Mouse (Mus musculus) CH12.LX (cell line): Measurements from ENCODE around the gene St8sia1. TPM values are rescaled to one million over a fixed set of nuclear protein-coding genes. Genes with fewer than 3 reads are reported as not detected.

Source experiments
- DNase-seq: peaks from one replicate; pipeline ENCODE4 v3.0.0-alpha.2; 2013; ENCODE audit errors: extremely low read depth
- H3K27ac ChIP-seq: 2 replicates; pipeline ENCODE4 v1.5.1; 2012; ENCODE audit warnings: low read depth, mild to moderate bottlenecking, control low read depth, moderate library complexity; ENCODE audit not compliant: insufficient read depth
- H3K27me3 ChIP-seq: replicated peaks from 2 replicates; pipeline ENCODE3; 2012; ENCODE audit warnings: inconsistent platforms
- H3K36me3 ChIP-seq, 2 experiments: replicated peaks in 1 of 2; 2 replicates each; pipeline versions ENCODE3 to v1.6.1; 2012; ENCODE audit warnings: inconsistent platforms in 1 of 2, low read length in 1 of 2, mild to moderate bottlenecking in 1 of 2, mixed read lengths in 1 of 2, moderate library complexity in 1 of 2; ENCODE audit not compliant: control insufficient read depth in 1 of 2, insufficient read depth in 1 of 2
- H3K4me1 ChIP-seq, 2 experiments: 2 replicates each; pipeline ENCODE4 v1.6.1; 2012; ENCODE audit warnings: inconsistent platforms in 1 of 2, moderate library complexity in 1 of 2; ENCODE audit not compliant: insufficient read depth in 2 of 2, control insufficient read depth in 1 of 2
- H3K4me2 ChIP-seq: 2 replicates; pipeline ENCODE4 v1.6.1; 2012; ENCODE audit warnings: low read depth, mild to moderate bottlenecking, control low read depth; ENCODE audit not compliant: poor library complexity, insufficient read depth, severe bottlenecking
- H3K4me3 ChIP-seq, 3 experiments: fragments of 150-350 bp in 1 of 3; sonication (generic) in 1 of 3; replicated peaks in 1 of 3; 2 replicates each; pipeline versions ENCODE3 to v1.5.1; 2011 to 2012; ENCODE audit warnings: low read depth in 2 of 3, low read length in 2 of 3, mild to moderate bottlenecking in 2 of 3, moderate library complexity in 2 of 3, control low read depth in 1 of 3, improper control_type of control experiment in 1 of 3, inconsistent platforms in 1 of 3, mixed read lengths in 1 of 3; ENCODE audit not compliant: poor library complexity in 1 of 3
- H3K79me2 ChIP-seq: replicated peaks from 2 replicates; pipeline ENCODE4 v1.6.1; 2012; ENCODE audit warnings: mild to moderate bottlenecking, moderate library complexity; ENCODE audit not compliant: control insufficient read depth, poor library complexity, insufficient read depth, severe bottlenecking; ENCODE audit errors: extremely low read depth
- H3K9ac ChIP-seq: 2 replicates; pipeline ENCODE4 v1.6.1; 2012; ENCODE audit warnings: low read depth, mild to moderate bottlenecking, control low read depth, moderate library complexity; ENCODE audit not compliant: insufficient read depth
- H3K9me3 ChIP-seq: replicated peaks from 2 replicates; pipeline ENCODE3; 2012; ENCODE audit warnings: low read length, inconsistent platforms, mixed read lengths
- CTCF ChIP-seq, 2 experiments: IDR thresholded peaks in 1 of 2; conservative IDR thresholded peaks in 1 of 2; 2 replicates each; pipeline ENCODE4 v1.5.1; 2011 to 2012; ENCODE audit warnings: low read depth in 2 of 2, low read length in 2 of 2, improper control_type of control experiment in 1 of 2, inconsistent platforms in 1 of 2, mild to moderate bottlenecking in 1 of 2, moderate library complexity in 1 of 2
- E2F4 ChIP-seq: IDR thresholded peaks from 2 replicates; pipeline ENCODE4 v1.6.1; 2011; ENCODE audit warnings: low read depth, low read length, improper control_type of control experiment; ENCODE audit not compliant: insufficient replicate concordance
- GABPA ChIP-seq: IDR thresholded peaks from 2 replicates; pipeline ENCODE4 v1.6.1; 2012; ENCODE audit warnings: low read depth, low read length, improper control_type of control experiment, inconsistent platforms; ENCODE audit not compliant: insufficient replicate concordance
- JUN ChIP-seq: IDR thresholded peaks from 2 replicates; pipeline ENCODE4 v1.6.1; 2011; ENCODE audit warnings: low read depth, mild to moderate bottlenecking, low read length, improper control_type of control experiment, moderate library complexity; ENCODE audit not compliant: insufficient read depth
- KAT2A ChIP-seq: IDR thresholded peaks from 2 replicates; pipeline ENCODE4 v1.6.1; 2012; ENCODE audit warnings: low read length, improper control_type of control experiment, inconsistent platforms; ENCODE audit not compliant: insufficient replicate concordance
- MAFK ChIP-seq: IDR thresholded peaks from 2 replicates; pipeline ENCODE4 v1.6.1; 2011; ENCODE audit warnings: low read length, improper control_type of control experiment; ENCODE audit not compliant: insufficient replicate concordance
- MEF2A ChIP-seq: IDR thresholded peaks from 2 replicates; pipeline ENCODE4 v1.6.1; 2014; ENCODE audit warnings: low read depth, mild to moderate bottlenecking, inconsistent platforms, low read length, improper control_type of control experiment, borderline replicate concordance
- MXI1 ChIP-seq: IDR thresholded peaks from 2 replicates; pipeline ENCODE4 v1.6.1; 2011; ENCODE audit warnings: mild to moderate bottlenecking, low read depth, low read length, improper control_type of control experiment
- NELFE ChIP-seq: IDR thresholded peaks from 2 replicates; pipeline ENCODE4 v1.6.1; 2011; ENCODE audit warnings: low read depth, low read length, improper control_type of control experiment
- NRF1 ChIP-seq: IDR thresholded peaks from 2 replicates; pipeline ENCODE4 v1.6.1; 2014; ENCODE audit warnings: low read depth, mild to moderate bottlenecking, inconsistent platforms, low read length, improper control_type of control experiment, moderate library complexity
- PAX5 ChIP-seq: IDR thresholded peaks from 2 replicates; pipeline ENCODE4 v1.6.1; 2012; ENCODE audit warnings: low read length, inconsistent platforms, mixed read lengths
- POLR2A ChIP-seq: IDR thresholded peaks from 2 replicates; pipeline ENCODE4 v1.6.1; 2011; ENCODE audit warnings: low read depth, mild to moderate bottlenecking, improper control_type of control experiment, low read length
- RAD21 ChIP-seq: IDR thresholded peaks from 2 replicates; pipeline ENCODE4 v1.6.1; 2011; ENCODE audit warnings: low read depth, mild to moderate bottlenecking, low read length, improper control_type of control experiment, moderate library complexity
- RCOR1 ChIP-seq: conservative IDR thresholded peaks from 2 replicates; pipeline ENCODE4 v1.6.1; 2012; ENCODE audit warnings: low read depth, mild to moderate bottlenecking, inconsistent platforms, low read length, improper control_type of control experiment
- SMC3 ChIP-seq: IDR thresholded peaks from 2 replicates; pipeline ENCODE4 v1.6.1; 2011; ENCODE audit warnings: low read depth, low read length, improper control_type of control experiment
- TBP ChIP-seq: conservative IDR thresholded peaks from 2 replicates; pipeline ENCODE4 v1.6.1; 2011; ENCODE audit warnings: low read depth, low read length, improper control_type of control experiment
- UBTF ChIP-seq: IDR thresholded peaks from 2 replicates; pipeline ENCODE4 v1.6.1; 2012; ENCODE audit warnings: low read depth, mild to moderate bottlenecking, inconsistent platforms, low read length, improper control_type of control experiment, moderate library complexity
- USF1 ChIP-seq: IDR thresholded peaks from 2 replicates; pipeline ENCODE4 v1.6.1; 2014; ENCODE audit warnings: low read depth, mild to moderate bottlenecking, inconsistent platforms, low read length, improper control_type of control experiment
- ZC3H11A ChIP-seq: IDR thresholded peaks from 2 replicates; pipeline ENCODE4 v1.6.1; 2012; ENCODE audit warnings: low read depth, mild to moderate bottlenecking, inconsistent platforms, low read length, improper control_type of control experiment
- ZMIZ1 ChIP-seq: IDR thresholded peaks from 2 replicates; pipeline ENCODE4 v1.6.1; 2012; ENCODE audit warnings: low read depth, mild to moderate bottlenecking, inconsistent platforms, low read length, improper control_type of control experiment
- ZNF384 ChIP-seq: IDR thresholded peaks from 2 replicates; pipeline ENCODE4 v1.6.1; 2012; ENCODE audit warnings: low read depth, low read length, improper control_type of control experiment, inconsistent platforms
- dilution Hi-C: fragments of 300-500 bp; cut with MboI; formaldehyde crosslinking; loops from 2 replicates; pipeline ENCODE4 v1.14.3; 2020; ENCODE audit warnings: low sequenced_read_pairs; ENCODE audit not compliant: extremely low pct_unique_long_range_greater_than_20kb, extremely low pct_ligation_motif_present
- in situ Hi-C: fragments of 300-500 bp; cut with MboI; formaldehyde crosslinking; loops from 3 replicates; pipeline ENCODE4 v1.14.3; 2019; ENCODE audit warnings: low sequenced_read_pairs, low pct_ligation_motif_present, low pct_unique_long_range_greater_than_20kb, mixed read lengths
- polyA plus RNA-seq: library from polyadenylated mRNA; unstranded; fragments of >175 nt; gene quantifications from 2 replicates; pipeline ENCODE4 v1.2.1, GENCODE M21; 2012; ENCODE audit warnings: low read depth; ENCODE audit not compliant: insufficient read length
- total RNA-seq, 2 experiments: library from RNA; depleted of rRNA; stranded (reverse); fragments of 300-350 nt in 1 of 2; fragments of >200 nt in 1 of 2; gene quantifications; 2 replicates each; pipeline ENCODE4 v1.2.3; 2012 to 2014

Gene St8sia1
- total and polyA plus RNA-seq, 3 experiments, result 0.13 to 0.51 (median 0.20) TPM

DNA sequence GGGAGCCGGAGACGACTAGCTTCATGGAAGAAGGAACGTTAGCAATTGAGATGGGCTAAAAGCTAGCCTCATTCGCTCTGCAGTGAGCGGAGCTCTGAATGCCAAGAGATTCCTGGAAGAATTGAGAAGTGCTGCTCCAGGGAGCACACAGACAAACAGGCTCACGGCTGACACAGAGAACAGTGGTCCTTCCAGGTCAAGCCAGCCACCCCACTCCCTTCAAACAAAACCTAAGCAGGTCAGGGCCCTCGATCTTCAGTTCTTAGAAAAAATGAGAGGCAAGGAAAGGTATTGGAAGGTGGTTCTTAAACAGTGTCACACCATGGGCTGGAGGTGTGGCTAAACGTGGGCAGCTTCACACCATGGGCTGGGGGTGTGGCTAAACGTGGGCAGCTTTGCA, 40.5 kb upstream of the St8sia1 start:
- in situ Hi-C loops (no loop called here), dilution Hi-C loops (no loop called here)
- H3K4me3 ChIP-seq, result no peak overlapping the region

GRCm38 (mm10) chr6:142998221-142998999, 34.2 kb upstream of the St8sia1 start:
- Histone ChIP-seq H3K4me3 (no peak overlapping the region), H3K9me3 (no peaks in the 10 kb centered on the region), H3K4me2 (no peak overlapping the region), H3K36me3 (no peaks in the 10 kb centered on the region), H3K79me2 (no peaks in the 10 kb centered on the region), H3K27ac (no peak overlapping the region), H3K4me1 (peaks cover 3 to 10% of the 10 kb centered on the region in 2 experiments; a peak in 3 of 4 replicates), H3K9ac (no peak overlapping the region), H3K27me3 (no peaks in the 10 kb centered on the region)
- TF ChIP-seq SMC3 (no peak), GABPA (no peak), UBTF (no peak), MXI1 (no peak), E2F4 (no peak), NRF1 (no peak), PAX5 (no peak), CTCF (conservative IDR thresholded peaks at IDR 0.05 in 1 of 2, IDR thresholded peaks at IDR 0.05 in 1 of 2; ENCODE audit: low read depth in 2 of 2, low read length in 2 of 2) (no peak), KAT2A (no peak), POLR2A (no peak), MAFK (no peak), USF1 (no peak)
- in situ Hi-C loops, result no loop called here
- dilution Hi-C loops, result no loop called here
- no peak for DNase-seq

More for the DNA sequence above, 40.5 kb upstream of the St8sia1 start:
- no peaks in the 10 kb centered on the region for H3K27me3 ChIP-seq
- DNase-seq, result no peak
- TF ChIP-seq NELFE (no peak), MEF2A (no peak), TBP (no peak), JUN (no peak), RAD21 (no peak), ZC3H11A (no peak), PAX5 (no peak), ZMIZ1 (no peak), GABPA (no peak), RCOR1 (no peak), CTCF (conservative IDR thresholded peaks at IDR 0.05 in 1 of 2, IDR thresholded peaks at IDR 0.05 in 1 of 2; ENCODE audit: low read depth in 2 of 2, low read length in 2 of 2) (no peak), ZNF384 (no peak)
- TF ChIP-seq, all 38 proteins: peak for 0
- H3K9me3 ChIP-seq, result peaks cover 12% of the 10 kb centered on the region
- no peak overlapping the region for H3K9ac ChIP-seq
- no peak overlapping the region for H3K27ac ChIP-seq
- H3K4me2 ChIP-seq, result no peak overlapping the region
- H3K4me1 ChIP-seq, result no peaks in the 10 kb centered on the region
- no peaks in the 10 kb centered on the region for H3K79me2 ChIP-seq
- peaks cover 0 to 10% of the 10 kb centered on the region in 2 experiments for H3K36me3 ChIP-seq
